Mouse (Mus musculus): ENCODE measurements around the gene Gm47959.

DNA sequence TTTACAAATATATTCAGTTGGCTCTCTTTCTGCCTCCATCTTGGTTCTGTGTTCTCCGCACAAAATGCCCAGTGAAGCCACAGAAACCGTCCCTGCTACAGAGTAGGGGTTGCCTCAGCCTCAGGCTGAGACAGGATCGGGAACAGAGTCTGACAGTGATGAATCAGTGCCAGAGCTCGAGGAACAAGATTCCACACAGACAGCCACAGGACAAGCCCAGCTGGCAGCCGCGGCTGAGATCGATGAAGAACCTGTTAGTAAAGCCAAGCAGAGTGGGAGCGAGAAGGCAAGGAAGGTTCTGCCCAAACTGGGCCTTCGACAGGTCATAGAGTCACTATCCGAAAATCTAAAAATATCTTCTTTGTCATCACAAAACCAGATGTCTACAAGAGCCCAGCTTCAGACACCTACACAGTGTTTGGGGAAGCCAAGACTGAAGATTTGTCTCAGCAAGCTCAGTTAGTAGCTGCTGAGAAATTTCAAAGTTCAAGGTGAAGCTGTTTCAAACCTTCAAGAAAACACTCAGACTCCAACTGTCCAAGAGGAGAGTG, 15.1 kb downstream of the Gm47959 start:
- TF ChIP-seq CTCF (conservative IDR thresholded peaks at IDR 0.05; ENCODE audit: insufficient read depth, insufficient read length, low read depth, low read length) (no peak), POLR2A (IDR thresholded peaks at IDR 0.05; ENCODE audit: low read depth, low read length) (no peak)

Data from kidney, adult 2 months (tissue).